Mouse (Mus musculus): ENCODE results near the gene Pltp. TPM values are rescaled to one million over a fixed set of nuclear protein-coding genes. Genes with fewer than 3 reads are reported as not detected.

The Pltp gene
- polyA plus RNA-seq (2015; fragmentation: Nextera tagmentation; extraction: Ambion mirVana), result 52.0 and 67.2 TPM in 2 replicates

GRCm38 (mm10) chr2:164857101-164857821, at the start of gene Pltp:
TSS of gene Pltp (minus strand) at chr2:164857711.
- Histone ChIP-seq H3K4me2 (ENCODE audit: low read depth, low read length) (peak within 1 kb of the TSS; percentile 98), H3K27me3 (ENCODE audit: control insufficient read depth, insufficient read depth, low read length) (peaks cover 31% of the 10 kb centered on the region), H3K9ac (ENCODE audit: low read length) (peak within 1 kb of the TSS; percentile 69), H3K36me3 (ENCODE audit: control insufficient read depth, insufficient read depth) (no peaks in the 10 kb centered on the region), H3K4me3 (ENCODE audit: low read length) (peak within 1 kb of the TSS; percentile 62), H3K4me1 (ENCODE audit: control insufficient read depth, insufficient read depth, low read length) (peaks cover 23% of the 10 kb centered on the region), H3K9me3 (replicated peaks; ENCODE audit: control insufficient read depth, low read length) (no peaks in the 10 kb centered on the region), H3K27ac (ENCODE audit: low read length) (peak within 1 kb of the TSS; percentile 23; the same call in 1 of the 2 replicates)
- ATAC-seq (replicated peaks; ENCODE audit: extremely low read depth, insufficient read depth, low FRiP score), result peak; percentile 65; the same call in 1 of the 2 replicates
- WGBS, result under 1% methylated on average over 44 of the region's 47 CpGs

GRCm38 (mm10) chr2:164906071-164906470, 48.6 kb upstream of the Pltp start:
- H3K9ac ChIP-seq (ENCODE audit: low read length), result no peak overlapping the region
- no peaks in the 10 kb centered on the region for H3K27me3 ChIP-seq (ENCODE audit: control insufficient read depth, insufficient read depth, low read length)
- peaks cover 12% of the 10 kb centered on the region for H3K4me1 ChIP-seq (ENCODE audit: control insufficient read depth, insufficient read depth, low read length)
- WGBS, result 97% methylated on average over 4 of the region's 4 CpGs
- H3K27ac ChIP-seq (ENCODE audit: low read length), result no peak overlapping the region
- no peak overlapping the region for H3K4me3 ChIP-seq (ENCODE audit: low read length)
- no peak overlapping the region for H3K4me2 ChIP-seq (ENCODE audit: low read depth, low read length)
- H3K9me3 ChIP-seq (replicated peaks; ENCODE audit: control insufficient read depth, low read length), result peaks cover 6% of the 10 kb centered on the region
- no peak for ATAC-seq (replicated peaks; ENCODE audit: extremely low read depth, insufficient read depth, low FRiP score)
- H3K36me3 ChIP-seq (ENCODE audit: control insufficient read depth, insufficient read depth), result peaks cover 64% of the 10 kb centered on the region

- Histone ChIP-seq H3K4me2 (ENCODE audit: low read depth, low read length) (no peak overlapping the region), H3K36me3 (ENCODE audit: control insufficient read depth, insufficient read depth) (peaks cover 85% of the 10 kb centered on the region), H3K27ac (ENCODE audit: low read length) (no peak overlapping the region), H3K9me3 (replicated peaks; ENCODE audit: control insufficient read depth, low read length) (peaks cover 6% of the 10 kb centered on the region), H3K4me3 (ENCODE audit: low read length) (no peak overlapping the region), H3K9ac (ENCODE audit: low read length) (no peak overlapping the region), H3K27me3 (ENCODE audit: control insufficient read depth, insufficient read depth, low read length) (no peaks in the 10 kb centered on the region), H3K4me1 (ENCODE audit: control insufficient read depth, insufficient read depth, low read length) (no peaks in the 10 kb centered on the region)
- WGBS, result 83% methylated on average over 1 of the region's 1 CpGs
- no peak for ATAC-seq (replicated peaks; ENCODE audit: extremely low read depth, insufficient read depth, low FRiP score)
Measured at GRCm38 (mm10) chr2:164903496-164903895, 46.0 kb upstream of the Pltp start.

GRCm38 (mm10) chr2:164901380-164901779, 43.9 kb upstream of the Pltp start:
- WGBS, result 91% methylated on average over 13 of the region's 13 CpGs
- no peak overlapping the region for H3K9ac ChIP-seq (ENCODE audit: low read length)
- no peak overlapping the region for H3K27ac ChIP-seq (ENCODE audit: low read length)
- no peaks in the 10 kb centered on the region for H3K27me3 ChIP-seq (ENCODE audit: control insufficient read depth, insufficient read depth, low read length)
- H3K4me3 ChIP-seq (ENCODE audit: low read length), result no peak overlapping the region
- no peaks in the 10 kb centered on the region for H3K4me1 ChIP-seq (ENCODE audit: control insufficient read depth, insufficient read depth, low read length)
- no peak for ATAC-seq (replicated peaks; ENCODE audit: extremely low read depth, insufficient read depth, low FRiP score)
- H3K36me3 ChIP-seq (ENCODE audit: control insufficient read depth, insufficient read depth), result peaks cover 82% of the 10 kb centered on the region
- peaks cover 5% of the 10 kb centered on the region for H3K9me3 ChIP-seq (replicated peaks; ENCODE audit: control insufficient read depth, low read length)
- no peak overlapping the region for H3K4me2 ChIP-seq (ENCODE audit: low read depth, low read length)

- Histone ChIP-seq H3K4me2 (ENCODE audit: low read depth, low read length) (no peak overlapping the region), H3K9ac (ENCODE audit: low read length) (no peak overlapping the region), H3K4me3 (ENCODE audit: low read length) (no peak overlapping the region), H3K36me3 (ENCODE audit: control insufficient read depth, insufficient read depth) (peaks cover 83% of the 10 kb centered on the region), H3K9me3 (replicated peaks; ENCODE audit: control insufficient read depth, low read length) (no peaks in the 10 kb centered on the region), H3K27me3 (ENCODE audit: control insufficient read depth, insufficient read depth, low read length) (no peaks in the 10 kb centered on the region), H3K4me1 (ENCODE audit: control insufficient read depth, insufficient read depth, low read length) (no peaks in the 10 kb centered on the region), H3K27ac (ENCODE audit: low read length) (peak overlapping the region; percentile 43; the same call in 1 of the 2 replicates)
- ATAC-seq (replicated peaks; ENCODE audit: extremely low read depth, insufficient read depth, low FRiP score), result peak; percentile 38; the same call in 1 of the 2 replicates
- WGBS, result 86% methylated on average over 16 of the region's 16 CpGs
Measured at GRCm38 (mm10) chr2:164899723-164900459, 42.4 kb upstream of the Pltp start.

GRCm38 (mm10) chr2:164899034-164899433, 41.5 kb upstream of the Pltp start:
- no peak overlapping the region for H3K4me3 ChIP-seq (ENCODE audit: low read length)
- H3K4me1 ChIP-seq (ENCODE audit: control insufficient read depth, insufficient read depth, low read length), result no peaks in the 10 kb centered on the region
- H3K4me2 ChIP-seq (ENCODE audit: low read depth, low read length), result no peak overlapping the region
- H3K9me3 ChIP-seq (replicated peaks; ENCODE audit: control insufficient read depth, low read length), result no peaks in the 10 kb centered on the region
- H3K36me3 ChIP-seq (ENCODE audit: control insufficient read depth, insufficient read depth), result peaks cover 86% of the 10 kb centered on the region
- H3K9ac ChIP-seq (ENCODE audit: low read length), result no peak overlapping the region
- no peaks in the 10 kb centered on the region for H3K27me3 ChIP-seq (ENCODE audit: control insufficient read depth, insufficient read depth, low read length)
- WGBS, result 90% methylated on average over 15 of the region's 15 CpGs
- no peak overlapping the region; the same call in 1 of the 2 replicates for H3K27ac ChIP-seq (ENCODE audit: low read length)
- ATAC-seq (replicated peaks; ENCODE audit: extremely low read depth, insufficient read depth, low FRiP score), result no peak

- H3K4me1 ChIP-seq (ENCODE audit: control insufficient read depth, insufficient read depth, low read length), result no peaks in the 10 kb centered on the region
- no peaks in the 10 kb centered on the region for H3K9me3 ChIP-seq (replicated peaks; ENCODE audit: control insufficient read depth, low read length)
- H3K27me3 ChIP-seq (ENCODE audit: control insufficient read depth, insufficient read depth, low read length), result no peaks in the 10 kb centered on the region
- H3K4me2 ChIP-seq (ENCODE audit: low read depth, low read length), result no peak overlapping the region
- peaks cover 96% of the 10 kb centered on the region for H3K36me3 ChIP-seq (ENCODE audit: control insufficient read depth, insufficient read depth)
- ATAC-seq (replicated peaks; ENCODE audit: extremely low read depth, insufficient read depth, low FRiP score), result no peak
- 91% methylated on average over 7 of the region's 7 CpGs for WGBS
- no peak overlapping the region for H3K27ac ChIP-seq (ENCODE audit: low read length)
- H3K4me3 ChIP-seq (ENCODE audit: low read length), result no peak overlapping the region
- no peak overlapping the region for H3K9ac ChIP-seq (ENCODE audit: low read length)
Measured at GRCm38 (mm10) chr2:164898008-164898407, 40.5 kb upstream of the Pltp start.

- Histone ChIP-seq H3K27ac (ENCODE audit: low read length) (no peak overlapping the region), H3K9me3 (replicated peaks; ENCODE audit: control insufficient read depth, low read length) (no peaks in the 10 kb centered on the region)
- 97% methylated on average over 6 of the region's 6 CpGs for WGBS
Measured at GRCm38 (mm10) chr2:164895885-164896284, 38.4 kb upstream of the Pltp start.

GRCm38 (mm10) chr2:164894644-164895043, 37.1 kb upstream of the Pltp start:
- WGBS, result 85% methylated on average over 1 of the region's 1 CpGs
- peaks cover 95% of the 10 kb centered on the region for H3K36me3 ChIP-seq (ENCODE audit: control insufficient read depth, insufficient read depth)
- H3K4me2 ChIP-seq (ENCODE audit: low read depth, low read length), result no peak overlapping the region
- H3K9me3 ChIP-seq (replicated peaks; ENCODE audit: control insufficient read depth, low read length), result no peaks in the 10 kb centered on the region
- H3K27me3 ChIP-seq (ENCODE audit: control insufficient read depth, insufficient read depth, low read length), result no peaks in the 10 kb centered on the region
- no peak for ATAC-seq (replicated peaks; ENCODE audit: extremely low read depth, insufficient read depth, low FRiP score)
- H3K9ac ChIP-seq (ENCODE audit: low read length), result no peak overlapping the region
- H3K27ac ChIP-seq (ENCODE audit: low read length), result no peak overlapping the region
- H3K4me1 ChIP-seq (ENCODE audit: control insufficient read depth, insufficient read depth, low read length), result no peaks in the 10 kb centered on the region
- no peak overlapping the region for H3K4me3 ChIP-seq (ENCODE audit: low read length)

More at GRCm38 (mm10) chr2:164895885-164896284, 38.4 kb upstream of the Pltp start:
- no peak overlapping the region for H3K9ac ChIP-seq (ENCODE audit: low read length)
- no peak for ATAC-seq (replicated peaks; ENCODE audit: extremely low read depth, insufficient read depth, low FRiP score)
- H3K27me3 ChIP-seq (ENCODE audit: control insufficient read depth, insufficient read depth, low read length), result no peaks in the 10 kb centered on the region
- no peak overlapping the region for H3K4me3 ChIP-seq (ENCODE audit: low read length)
- H3K4me2 ChIP-seq (ENCODE audit: low read depth, low read length), result no peak overlapping the region
- H3K36me3 ChIP-seq (ENCODE audit: control insufficient read depth, insufficient read depth), result peaks cover 95% of the 10 kb centered on the region
- H3K4me1 ChIP-seq (ENCODE audit: control insufficient read depth, insufficient read depth, low read length), result no peaks in the 10 kb centered on the region

Measured in heart, embryonic 16.5 days (tissue).